Mouse (Mus musculus) heart, postnatal 0 days (tissue): ENCODE results near the gene Sec11a. TPM values are rescaled to one million over a fixed set of nuclear protein-coding genes. Genes with fewer than 3 reads are reported as not detected.

Experiments used
- ATAC-seq: fragments of 200-750 bp; cut with Nextera tagmentation; 2 replicates; pipeline ENCODE4 v1.8.0; 2017; ENCODE audit warnings: low read depth, moderate number of reproducible peaks, moderate library complexity; ENCODE audit not compliant: insufficient read depth
- DNase-seq: peaks from one replicate; pipeline ENCODE4 v3.0.0-alpha.2; 2016; ENCODE audit warnings: low spot score
- H3K27ac ChIP-seq: fragments of 300-500 bp; sonication (generic); 2 replicates; pipeline ENCODE4 v1.5.1; 2014; ENCODE audit warnings: low read depth, mild to moderate bottlenecking
- H3K27me3 ChIP-seq: fragments of 300-500 bp; sonication (generic); 2 replicates; pipeline ENCODE4 v1.6.1; 2014; ENCODE audit warnings: low read length, mixed read lengths; ENCODE audit not compliant: control insufficient read depth, insufficient read depth
- H3K36me3 ChIP-seq: fragments of 300-500 bp; sonication (generic); replicated peaks from 2 replicates; pipeline ENCODE4 v1.6.1; 2014; ENCODE audit warnings: low read length, mixed read lengths; ENCODE audit not compliant: control insufficient read depth, insufficient read depth
- H3K4me1 ChIP-seq: fragments of 300-500 bp; sonication (generic); 2 replicates; pipeline ENCODE4 v1.6.1; 2014; ENCODE audit warnings: antibody characterized with exemption; ENCODE audit not compliant: control insufficient read depth, insufficient read depth
- H3K4me2 ChIP-seq: fragments of 300-500 bp; sonication (generic); 2 replicates; pipeline ENCODE4 v1.6.1; 2014; ENCODE audit warnings: low read depth, mild to moderate bottlenecking, low read length, moderate library complexity
- H3K4me3 ChIP-seq: fragments of 300-500 bp; sonication (generic); 2 replicates; pipeline ENCODE4 v1.5.1; 2014; ENCODE audit warnings: low read depth, low read length
- H3K9ac ChIP-seq: fragments of 300-500 bp; sonication (generic); replicated peaks from 2 replicates; pipeline ENCODE4 v1.6.1; 2014; ENCODE audit warnings: low read depth, low read length, mixed read lengths
- H3K9me3 ChIP-seq: fragments of 300-500 bp; sonication (generic); replicated peaks from 2 replicates; pipeline ENCODE4 v1.6.1; 2016; ENCODE audit warnings: low read length; ENCODE audit not compliant: control insufficient read depth
- CTCF ChIP-seq: IDR thresholded peaks from 2 replicates; pipeline ENCODE4 v1.5.1; 2016; ENCODE audit warnings: antibody characterized with exemption, control low read depth, low read depth
- EP300 ChIP-seq: IDR thresholded peaks from 2 replicates; pipeline ENCODE4 v1.6.1; 2016; ENCODE audit warnings: antibody characterized with exemption, low read depth
- WGBS: fragments of 180-500 bp; shearing (Covaris S2); extraction: QIAGEN DNeasy Blood & Tissue Kit; methylation state at CpG from one replicate; pipeline ENCODE4 v1.1.7; 2014; 5-methylcytosine and 5-hydroxymethylcytosine counted together
- polyA plus RNA-seq: library from polyadenylated mRNA; unstranded; fragments of >200 nt; fragmentation: Nextera tagmentation; extraction: Ambion mirVana; gene quantifications from 2 replicates; pipeline ENCODE4 v1.2.1, GENCODE M21; 2015
- total RNA-seq: library from RNA; depleted of rRNA; stranded (reverse); fragments of >200 nt; gene quantifications from 2 replicates; pipeline ENCODE4 v1.2.3, GENCODE M21; 2014; ENCODE audit warnings: low replicate concordance

Sec11a gene
- total and polyA plus RNA-seq, 2 experiments from 2014 or later, result 79.2 to 104 TPM

GRCm38 (mm10) chr7:80972082-80972481 is 24.5 kb upstream of the Sec11a start:
- 94% methylated on average over 5 of the region's 5 CpGs for WGBS
- H3K9me3 ChIP-seq, result no peaks in the 10 kb centered on the region
- no peak overlapping the region for H3K4me3 ChIP-seq
- no peak overlapping the region for H3K4me2 ChIP-seq
- TF ChIP-seq EP300 (no peak), CTCF (no peak)
- H3K36me3 ChIP-seq, result no peaks in the 10 kb centered on the region
- H3K9ac ChIP-seq, result no peak overlapping the region
- DNase-seq (no peak), ATAC-seq (no peak)
- H3K4me1 ChIP-seq, result peaks cover 6% of the 10 kb centered on the region
- H3K27me3 ChIP-seq, result no peaks in the 10 kb centered on the region
- H3K27ac ChIP-seq, result no peak overlapping the region

- ATAC-seq, result no peak
- TF ChIP-seq EP300, result no peak
- TF ChIP-seq CTCF, result no peak
- no peak overlapping the region for H3K9ac ChIP-seq
Measured at GRCm38 (mm10) chr7:80971419-80971818, 23.8 kb upstream of the Sec11a start.

GRCm38 (mm10) chr7:80970913-80971312 is 23.3 kb upstream of the Sec11a start:
- Histone ChIP-seq H3K9ac (no peak overlapping the region), H3K9me3 (no peaks in the 10 kb centered on the region), H3K27ac (no peak overlapping the region), H3K4me3 (no peak overlapping the region), H3K27me3 (no peaks in the 10 kb centered on the region), H3K4me1 (peaks cover 6% of the 10 kb centered on the region), H3K4me2 (no peak overlapping the region), H3K36me3 (no peaks in the 10 kb centered on the region)
- ATAC-seq (no peak), DNase-seq (no peak)
- WGBS, result 60% methylated on average over 3 of the region's 3 CpGs
- no peak for TF ChIP-seq EP300
- TF ChIP-seq CTCF, result no peak

More at GRCm38 (mm10) chr7:80971419-80971818, 23.8 kb upstream of the Sec11a start:
- DNase-seq, result no peak
- 75% methylated on average over 2 of the region's 2 CpGs for WGBS
- no peaks in the 10 kb centered on the region for H3K27me3 ChIP-seq
- peaks cover 6% of the 10 kb centered on the region for H3K4me1 ChIP-seq
- H3K36me3 ChIP-seq, result no peaks in the 10 kb centered on the region
- no peak overlapping the region for H3K4me2 ChIP-seq
- H3K4me3 ChIP-seq, result no peak overlapping the region
- no peak overlapping the region for H3K27ac ChIP-seq
- no peaks in the 10 kb centered on the region for H3K9me3 ChIP-seq

- H3K27me3 ChIP-seq, result no peaks in the 10 kb centered on the region
- H3K4me2 ChIP-seq, result no peak overlapping the region
- H3K9ac ChIP-seq, result no peak overlapping the region
- H3K4me3 ChIP-seq, result no peak overlapping the region
- TF ChIP-seq EP300, result no peak
- TF ChIP-seq CTCF, result no peak
- H3K9me3 ChIP-seq, result no peaks in the 10 kb centered on the region
- ATAC-seq, result no peak
- H3K27ac ChIP-seq, result no peak overlapping the region
- no peak for DNase-seq
- WGBS, result 73% methylated on average over 6 of the region's 6 CpGs
- no peaks in the 10 kb centered on the region for H3K4me1 ChIP-seq
- no peaks in the 10 kb centered on the region for H3K36me3 ChIP-seq
Measured at GRCm38 (mm10) chr7:80962799-80963198, 15.2 kb upstream of the Sec11a start.

- H3K36me3 ChIP-seq, result no peaks in the 10 kb centered on the region
- no peak for DNase-seq
- no peaks in the 10 kb centered on the region for H3K27me3 ChIP-seq
- no peaks in the 10 kb centered on the region for H3K9me3 ChIP-seq
- no peak overlapping the region for H3K4me2 ChIP-seq
- no peak overlapping the region for H3K9ac ChIP-seq
- WGBS, result 42% methylated on average over 3 of the region's 3 CpGs
- no peak overlapping the region for H3K27ac ChIP-seq
- TF ChIP-seq CTCF (no peak), EP300 (no peak)
- no peaks in the 10 kb centered on the region for H3K4me1 ChIP-seq
- H3K4me3 ChIP-seq, result no peak overlapping the region
- ATAC-seq, result no peak
Measured at GRCm38 (mm10) chr7:80959003-80959402, 11.4 kb upstream of the Sec11a start.

GRCm38 (mm10) chr7:80956891-80957290 is 9.3 kb upstream of the Sec11a start:
- H3K36me3 ChIP-seq, result no peaks in the 10 kb centered on the region
- H3K9me3 ChIP-seq, result no peaks in the 10 kb centered on the region
- no peaks in the 10 kb centered on the region for H3K4me1 ChIP-seq
- TF ChIP-seq CTCF (no peak), EP300 (no peak)
- H3K9ac ChIP-seq, result no peak overlapping the region
- no peak overlapping the region for H3K4me3 ChIP-seq
- H3K27me3 ChIP-seq, result no peaks in the 10 kb centered on the region
- H3K27ac ChIP-seq, result no peak overlapping the region
- ATAC-seq (no peak), DNase-seq (no peak)
- H3K4me2 ChIP-seq, result no peak overlapping the region
- WGBS, result 83% methylated on average over 2 of the region's 2 CpGs
